Mouse (Mus musculus) small intestine, adult 2 months (tissue): ENCODE data around the gene Entpd5.

Experiments
- CTCF ChIP-seq: fragments of 200-500 bp; IDR thresholded peaks from 2 replicates; pipeline ENCODE4 v1.5.1; 2012; ENCODE audit warnings: low read depth, mild to moderate bottlenecking, control low read depth, inconsistent platforms, low read length, moderate library complexity, mixed read lengths; ENCODE audit not compliant: insufficient replicate concordance, insufficient read length; ENCODE audit errors: extremely low read depth
- POLR2A ChIP-seq: fragments of 200-500 bp; IDR thresholded peaks from 2 replicates; pipeline ENCODE4 v1.6.1; 2012; ENCODE audit warnings: low read depth, mild to moderate bottlenecking, control low read depth, inconsistent platforms, low read length, moderate library complexity

DNA sequence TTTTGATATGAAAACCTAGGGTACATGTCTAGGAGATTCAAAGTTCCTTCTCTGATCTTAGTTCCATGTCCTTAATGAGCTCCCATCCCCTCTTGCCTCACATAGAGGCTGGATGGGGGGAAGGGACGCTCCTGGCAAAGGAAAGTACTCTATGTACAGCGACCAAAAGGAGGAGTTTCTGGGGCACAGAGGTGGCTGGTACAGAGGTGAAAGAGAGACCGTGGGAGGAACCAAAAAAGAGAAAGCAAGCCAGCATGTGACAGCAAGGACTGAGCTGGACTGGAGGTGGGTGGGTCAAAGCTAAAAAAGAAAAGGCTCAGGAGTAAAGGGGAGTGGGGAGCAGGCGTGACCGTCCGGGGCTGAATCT, 41.5 kb upstream of the Entpd5 start:
- TF ChIP-seq POLR2A: no peak
- TF ChIP-seq CTCF: no peak
